Mouse (Mus musculus) heart, adult 2 months (tissue): ENCODE measurements around the gene Sept9.

Source experiments
- CTCF ChIP-seq: fragments of 200-600 bp; IDR thresholded peaks from 2 replicates; pipeline ENCODE4 v1.8.1; 2022; ENCODE audit warnings: antibody characterized with exemption, mild to moderate bottlenecking, moderate library complexity
- POLR2A ChIP-seq: fragments of 200-500 bp; IDR thresholded peaks from 2 replicates; pipeline ENCODE4 v1.6.1; 2011; ENCODE audit warnings: mild to moderate bottlenecking, low read depth, low read length, control low read depth; ENCODE audit not compliant: insufficient read depth

GRCm38 (mm10) chr11:117278113-117278512 lies 78.7 kb downstream of the Sept9 start:
- TF ChIP-seq POLR2A (no peak), CTCF (no peak)
